Mouse (Mus musculus) brain, embryonic 18.5 days (tissue): ENCODE measurements around the gene Elmo2.

Experiments used
- DNase-seq: peaks from one replicate; pipeline ENCODE4 v3.0.0-alpha.2; 2012; ENCODE audit warnings: low read depth, low spot score

Elmo2 gene

DNA sequence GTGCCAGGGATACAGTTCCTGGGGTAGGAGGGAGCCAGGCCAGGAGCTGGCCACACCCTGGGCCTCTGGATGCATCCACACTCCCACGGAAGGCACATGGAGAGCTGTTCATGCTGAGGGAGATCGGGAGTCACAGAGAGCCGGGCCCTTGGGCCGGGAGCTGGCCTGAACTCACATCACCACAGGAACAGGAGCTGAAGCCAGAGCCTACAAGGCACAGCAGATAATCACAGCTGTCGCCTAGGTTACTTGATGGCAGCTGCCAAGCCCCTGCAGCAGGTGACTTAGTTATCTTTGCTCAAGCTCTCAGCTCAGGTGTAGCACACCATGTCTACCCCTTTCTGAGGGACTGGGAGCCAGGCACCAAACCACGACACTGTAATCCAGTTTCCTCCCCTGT is 68.0 kb downstream of the Elmo2 start:
- no peak for DNase-seq

DNA sequence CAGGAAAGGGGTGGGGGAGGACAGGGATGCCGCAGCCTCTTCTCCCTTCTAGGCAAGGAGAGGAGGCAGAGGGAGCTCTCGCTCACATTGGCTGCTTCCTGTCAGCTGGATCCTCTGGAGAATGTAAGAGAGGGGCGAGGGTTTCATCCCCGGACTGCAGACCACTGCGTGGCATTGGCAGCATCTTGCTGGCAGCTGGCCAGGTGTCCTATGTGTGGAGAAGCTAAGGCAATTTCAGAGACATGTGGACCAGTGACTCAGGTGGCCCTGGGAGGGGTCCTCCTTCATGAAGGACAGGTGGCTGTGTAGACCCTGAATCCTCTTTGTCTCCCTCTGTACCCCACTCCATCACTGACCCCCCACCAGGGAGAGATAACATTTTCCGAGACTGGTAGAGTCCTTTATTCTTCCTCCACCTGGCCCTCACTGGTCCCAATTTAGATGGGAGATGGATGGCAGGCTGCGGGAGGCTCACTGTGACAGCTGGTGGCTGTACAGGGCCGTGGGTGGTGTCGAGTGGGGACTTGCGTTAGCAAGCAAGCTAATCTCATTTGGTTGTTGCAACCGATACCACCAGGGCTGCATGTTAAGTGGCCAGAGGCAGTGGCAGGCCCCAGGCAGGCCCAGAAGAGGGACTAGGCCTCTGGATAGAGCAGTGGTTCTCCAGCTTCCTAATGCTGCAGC is 69.0 kb downstream of the Elmo2 start:
- DNase-seq = no peak

DNA sequence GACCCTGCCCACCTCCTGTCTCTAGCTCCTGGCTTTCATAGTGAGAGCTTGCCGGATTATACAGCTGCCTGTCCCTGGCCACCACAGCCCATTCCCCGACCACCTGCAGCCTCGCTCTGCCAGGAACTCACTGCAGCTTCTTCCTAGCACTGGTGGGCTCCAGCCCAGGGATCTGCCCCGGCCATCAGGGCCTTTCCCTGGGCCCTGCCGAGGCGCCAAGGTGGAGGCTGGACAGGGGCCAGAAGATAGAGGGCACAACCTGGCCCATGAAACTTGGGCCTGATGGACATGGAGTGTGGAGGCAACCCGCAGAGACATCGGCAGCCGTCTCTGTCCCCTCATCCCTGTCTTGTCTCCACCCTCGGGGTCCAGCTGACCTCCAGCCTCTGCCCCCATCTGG is 70.1 kb downstream of the Elmo2 start:
- DNase-seq = no peak

GRCm38 (mm10) chr2:165253867-165254266 is 72.4 kb downstream of the Elmo2 start:
- DNase-seq = no peak

- no peak for DNase-seq
These were observed 73.0 kb downstream of the Elmo2 start for GRCm38 (mm10) chr2:165253269-165253668.

DNA sequence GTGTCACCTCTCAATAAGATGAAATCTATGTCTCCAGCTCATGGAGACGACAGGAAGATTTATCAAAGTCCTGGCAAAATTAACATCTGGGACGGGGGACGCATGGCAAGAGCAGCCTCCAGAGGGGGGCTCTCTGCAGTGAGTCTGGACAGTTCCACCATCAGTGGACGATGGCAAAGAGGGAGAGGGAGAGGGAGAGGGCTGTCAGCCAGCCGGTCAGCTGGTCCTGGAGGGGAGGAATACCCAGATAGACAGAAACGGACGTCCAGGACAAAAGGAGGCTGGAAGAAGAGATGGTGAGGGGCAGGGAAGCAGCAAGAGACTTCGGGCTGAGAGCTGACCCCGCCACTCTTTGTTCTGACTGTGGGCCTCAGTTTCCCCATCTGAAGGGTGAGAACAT is 73.5 kb downstream of the Elmo2 start:
- no peak for DNase-seq

GRCm38 (mm10) chr2:165252381-165252780 is 73.9 kb downstream of the Elmo2 start:
- DNase-seq = no peak

GRCm38 (mm10) chr2:165250903-165251302 is 75.4 kb downstream of the Elmo2 start:
- no peak for DNase-seq

DNA sequence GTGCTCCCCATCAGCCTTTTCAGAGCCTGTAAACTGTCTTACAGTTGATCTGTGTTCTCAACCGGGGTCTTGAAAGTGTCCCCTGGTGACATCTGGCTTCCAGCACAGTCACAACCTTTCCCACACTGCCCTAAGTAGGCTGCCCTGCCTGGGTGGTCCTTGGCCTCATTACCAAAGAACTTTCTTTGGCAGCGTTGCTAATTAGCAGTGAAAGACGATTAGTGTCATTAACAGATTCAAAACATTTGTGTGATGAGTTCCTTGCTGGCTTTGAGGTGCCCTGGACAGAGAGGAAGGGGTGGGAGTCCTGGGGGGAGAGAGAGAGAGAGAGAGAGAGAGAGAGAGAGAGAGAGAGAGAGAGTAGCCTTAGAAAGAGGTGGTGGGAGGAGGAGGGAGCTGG is 77.3 kb downstream of the Elmo2 start:
- DNase-seq = no peak

- DNase-seq = no peak
These were observed 79.9 kb downstream of the Elmo2 start for GRCm38 (mm10) chr2:165246349-165246748.

DNA sequence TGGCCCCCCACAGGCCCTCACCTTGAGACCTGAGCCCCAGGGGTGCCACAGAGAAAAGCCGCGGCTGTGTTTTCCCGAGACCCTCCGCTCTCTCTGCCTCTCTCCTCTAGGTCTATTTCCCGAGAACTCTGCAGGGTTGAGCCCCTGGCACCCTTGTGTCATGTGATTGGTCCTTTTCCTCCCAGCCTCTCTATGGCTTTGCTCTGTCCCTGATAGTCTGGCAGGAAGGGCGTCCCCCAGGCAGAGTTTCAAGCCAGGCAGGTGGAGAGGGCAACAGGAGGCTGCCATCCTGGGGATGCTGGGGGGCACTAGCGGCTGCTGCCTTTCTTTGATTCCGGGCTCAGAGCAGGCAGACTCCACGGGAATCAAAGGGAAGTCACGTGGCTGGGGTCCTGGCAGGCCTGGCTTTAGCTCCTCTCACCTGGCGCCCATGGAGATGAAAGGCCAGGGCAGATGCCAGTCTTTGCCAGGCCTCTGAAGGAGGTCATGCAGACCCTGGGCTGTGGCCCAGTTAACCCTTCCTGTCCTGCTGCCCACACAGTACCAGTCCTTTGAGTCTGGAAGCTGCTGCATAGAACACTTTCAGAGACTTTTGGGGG is 83.1 kb downstream of the Elmo2 start:
- DNase-seq = no peak

DNA sequence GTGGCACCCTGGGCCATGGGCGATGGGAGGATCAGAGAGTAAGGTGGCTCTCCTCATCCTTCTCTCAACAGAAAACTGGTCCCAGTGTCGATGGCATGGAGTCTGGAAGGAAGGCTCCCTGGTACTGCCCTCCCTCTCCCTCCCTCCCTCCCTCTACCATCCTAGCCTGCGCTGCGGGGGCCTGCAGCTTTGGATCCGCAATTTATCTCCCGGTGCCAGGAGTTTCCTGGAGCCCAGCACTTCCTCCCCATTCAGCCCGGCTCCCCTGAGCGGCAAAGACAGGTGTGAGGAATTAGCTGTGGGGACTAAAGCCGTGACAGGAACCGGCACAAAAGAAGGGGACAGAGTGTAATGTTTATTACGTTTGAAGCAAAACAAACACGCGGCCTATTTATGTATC is 83.7 kb downstream of the Elmo2 start:
- DNase-seq = no peak

GRCm38 (mm10) chr2:165241786-165242185 is 84.5 kb downstream of the Elmo2 start:
- DNase-seq = no peak

DNA sequence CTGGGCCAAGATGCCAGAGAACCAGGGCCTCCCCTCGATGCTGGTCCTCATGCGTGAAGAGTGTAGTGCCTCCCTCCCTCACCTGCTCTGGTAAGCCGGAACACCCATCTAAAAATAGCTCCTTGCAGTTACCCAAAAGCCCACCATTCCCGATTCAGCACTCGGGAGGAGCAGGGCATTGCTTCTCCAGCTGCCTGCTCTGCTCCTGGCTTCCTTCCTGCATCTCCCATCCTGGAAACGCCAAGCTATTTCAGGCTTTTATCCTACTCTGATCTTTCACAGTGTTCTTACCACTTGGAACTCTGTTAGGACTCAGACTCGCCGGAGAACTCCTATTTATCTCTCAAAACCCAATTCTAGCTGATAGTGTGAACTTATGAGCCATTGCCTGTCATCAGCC is 85.9 kb downstream of the Elmo2 start:
- no peak for DNase-seq

GRCm38 (mm10) chr2:165239533-165240144 is 86.6 kb downstream of the Elmo2 start:
- DNase-seq = no peak

DNA sequence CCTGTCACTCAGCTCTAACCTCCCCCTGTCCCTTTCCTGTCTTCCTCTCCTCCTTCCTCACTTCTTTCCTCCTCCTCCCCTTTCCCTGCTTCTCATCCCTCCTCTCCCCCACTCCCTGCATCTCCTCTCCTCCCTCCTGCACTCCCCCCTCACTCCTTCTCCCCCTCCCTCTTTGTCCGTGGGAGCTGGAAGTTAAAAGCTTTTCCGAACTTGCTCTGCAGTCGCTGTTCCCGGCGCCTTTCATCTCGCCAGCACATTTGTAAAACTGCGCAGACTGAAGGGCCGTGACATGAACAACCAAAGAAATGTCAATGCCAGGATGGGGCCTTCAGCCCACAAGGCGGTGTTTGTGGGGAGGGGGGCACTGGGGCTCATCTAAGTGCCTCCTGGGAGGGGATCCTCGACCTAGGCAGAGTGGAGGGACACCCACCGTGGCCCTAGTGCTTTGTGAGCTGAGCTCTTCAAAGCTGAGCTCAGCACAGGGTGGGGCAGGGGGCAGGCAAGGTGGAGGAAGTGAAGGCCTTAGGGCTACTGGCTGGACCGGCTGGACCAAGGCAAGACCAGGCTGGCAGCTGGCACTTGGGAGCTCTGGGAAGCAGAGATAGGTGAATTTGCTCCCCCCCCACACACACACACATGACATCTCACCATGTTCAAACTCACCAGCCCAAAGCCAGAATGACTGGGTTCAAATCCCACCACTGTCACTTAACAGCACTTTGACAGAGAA is 87.7 kb downstream of the Elmo2 start:
- DNase-seq = no peak
